Mouse (Mus musculus): ENCODE measurements around the gene Bpifa3. TPM values are rescaled to one million over a fixed set of nuclear protein-coding genes. Genes with fewer than 3 reads are reported as not detected.
"Not testable (repeated sequence)": the region's sequence is repeated elsewhere in the genome, so short reads cannot be mapped to it uniquely, and the experiment has no call there.

The Bpifa3 gene
- polyA plus RNA-seq, 1 experiment from 2014 or later = not detected

GRCm38 (mm10) chr2:154171621-154172020 is 41.5 kb downstream of the Bpifa3 start:
- Histone ChIP-seq H3K4me2 (ENCODE audit: low read length) (no peak overlapping the region), H3K4me1 (ENCODE audit: control insufficient read depth, insufficient read depth, low read depth, low read length) (no peaks in the 10 kb centered on the region), H3K4me3 (ENCODE audit: low read length) (no peak overlapping the region), H3K27me3 (replicated peaks; ENCODE audit: control insufficient read depth, insufficient read depth, low read length) (no peaks in the 10 kb centered on the region), H3K9me3 (ENCODE audit: control insufficient read depth, low read length) (no peaks in the 10 kb centered on the region), H3K36me3 (ENCODE audit: control insufficient read depth, insufficient read depth, low read length) (no peaks in the 10 kb centered on the region), H3K27ac (ENCODE audit: low read depth, low read length) (no peak overlapping the region), H3K9ac (ENCODE audit: low read depth, low read length) (no peak overlapping the region)
- no peak for ATAC-seq
- 78% methylated on average over 6 of the region's 6 CpGs for WGBS

DNA sequence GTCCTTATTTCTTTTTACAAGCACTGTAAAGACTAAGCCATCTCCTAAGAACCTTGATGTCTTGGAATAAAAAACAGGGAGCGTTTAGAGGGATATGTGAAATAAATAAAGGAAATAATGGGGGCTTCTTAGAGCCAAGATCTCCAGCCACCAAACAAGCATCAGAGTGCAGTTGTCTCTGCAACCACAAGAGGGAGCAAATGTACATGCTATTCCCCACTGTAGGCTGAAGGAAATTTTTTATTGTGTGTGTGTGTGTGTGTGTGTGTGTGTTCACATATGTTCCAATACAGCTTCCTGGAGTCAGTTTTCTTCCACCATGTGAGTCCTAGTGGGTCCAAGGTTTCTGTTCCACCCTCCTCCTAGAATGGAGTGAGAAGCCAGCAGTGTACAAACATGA is 43.2 kb downstream of the Bpifa3 start:
- no peaks in the 10 kb centered on the region for H3K27me3 ChIP-seq (replicated peaks; ENCODE audit: control insufficient read depth, insufficient read depth, low read length)
- H3K27ac ChIP-seq (ENCODE audit: low read depth, low read length) = no peak overlapping the region
- H3K36me3 ChIP-seq (ENCODE audit: control insufficient read depth, insufficient read depth, low read length) = no peaks in the 10 kb centered on the region
- no peak overlapping the region for H3K4me3 ChIP-seq (ENCODE audit: low read length)
- ATAC-seq = no peak
- H3K9me3 ChIP-seq (ENCODE audit: control insufficient read depth, low read length) = no peaks in the 10 kb centered on the region
- H3K4me2 ChIP-seq (ENCODE audit: low read length) = no peak overlapping the region
- no peaks in the 10 kb centered on the region for H3K4me1 ChIP-seq (ENCODE audit: control insufficient read depth, insufficient read depth, low read depth, low read length)
- WGBS = 52% methylated on average over 1 of the region's 1 CpGs
- H3K9ac ChIP-seq (ENCODE audit: low read depth, low read length) = no peak overlapping the region

- H3K4me2 ChIP-seq (ENCODE audit: low read length); H3K4me3 ChIP-seq (ENCODE audit: low read length); H3K4me1 ChIP-seq (ENCODE audit: control insufficient read depth, insufficient read depth, low read depth, low read length); H3K9me3 ChIP-seq (ENCODE audit: control insufficient read depth, low read length); H3K27ac ChIP-seq (ENCODE audit: low read depth, low read length); H3K9ac ChIP-seq (ENCODE audit: low read depth, low read length); ATAC-seq; H3K27me3 ChIP-seq (replicated peaks; ENCODE audit: control insufficient read depth, insufficient read depth, low read length); H3K36me3 ChIP-seq (ENCODE audit: control insufficient read depth, insufficient read depth, low read length): not testable (repeated sequence)
- 87% methylated on average over 7 of the region's 7 CpGs for WGBS
Observed at GRCm38 (mm10) chr2:154181900-154182299, 51.8 kb downstream of the Bpifa3 start.

DNA sequence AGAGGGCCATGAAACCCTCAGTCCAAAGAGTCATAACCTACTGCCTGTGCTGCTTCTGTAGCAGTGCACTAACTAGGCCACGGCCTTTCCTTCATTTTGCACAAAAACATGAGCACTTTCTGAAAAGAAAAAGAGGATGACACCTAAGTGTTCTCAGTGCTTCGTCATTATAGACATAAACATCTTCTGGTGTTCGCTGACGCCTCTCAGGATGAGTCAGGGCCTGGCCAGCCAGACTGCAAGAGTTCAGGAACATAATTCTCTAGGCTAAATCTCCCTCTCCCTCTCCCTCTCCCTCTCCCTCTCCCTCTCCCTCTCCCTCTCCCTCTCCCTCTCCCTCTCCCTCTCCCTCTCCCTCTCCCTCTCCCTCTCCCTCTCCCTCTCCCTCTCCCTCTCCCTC is 52.9 kb downstream of the Bpifa3 start:
- not testable (repeated sequence) for ATAC-seq; H3K4me3 ChIP-seq (ENCODE audit: low read length); H3K9ac ChIP-seq (ENCODE audit: low read depth, low read length); H3K4me2 ChIP-seq (ENCODE audit: low read length); H3K9me3 ChIP-seq (ENCODE audit: control insufficient read depth, low read length); H3K4me1 ChIP-seq (ENCODE audit: control insufficient read depth, insufficient read depth, low read depth, low read length); H3K36me3 ChIP-seq (ENCODE audit: control insufficient read depth, insufficient read depth, low read length); H3K27ac ChIP-seq (ENCODE audit: low read depth, low read length); H3K27me3 ChIP-seq (replicated peaks; ENCODE audit: control insufficient read depth, insufficient read depth, low read length)
- 84% methylated on average over 4 of the region's 4 CpGs for WGBS

DNA sequence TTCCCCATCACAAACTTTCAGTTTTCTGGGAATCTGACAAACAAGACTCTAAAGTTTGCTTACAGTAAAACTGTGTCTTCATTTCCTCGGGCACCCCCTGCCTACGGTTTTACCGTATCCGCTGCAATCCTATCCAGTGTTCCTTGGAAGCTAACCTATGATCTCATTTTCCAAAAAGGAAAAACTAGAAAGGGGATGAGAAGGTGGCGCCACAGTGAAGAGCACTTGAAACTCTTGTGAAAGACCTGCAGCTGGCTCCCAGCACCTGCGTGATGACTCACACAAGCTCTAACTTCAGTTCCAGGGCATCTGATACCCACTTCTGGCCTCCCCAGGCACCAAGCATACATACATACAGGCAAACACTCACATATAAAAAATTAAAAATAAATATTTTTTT is 55.2 kb downstream of the Bpifa3 start:
- WGBS = 87% methylated on average over 6 of the region's 6 CpGs
- H3K4me2 ChIP-seq (ENCODE audit: low read length) = no peak overlapping the region
- H3K27ac ChIP-seq (ENCODE audit: low read depth, low read length) = no peak overlapping the region
- H3K4me3 ChIP-seq (ENCODE audit: low read length) = no peak overlapping the region
- no peak for ATAC-seq
- no peaks in the 10 kb centered on the region for H3K9me3 ChIP-seq (ENCODE audit: control insufficient read depth, low read length)
- H3K27me3 ChIP-seq (replicated peaks; ENCODE audit: control insufficient read depth, insufficient read depth, low read length) = no peaks in the 10 kb centered on the region
- H3K9ac ChIP-seq (ENCODE audit: low read depth, low read length) = no peak overlapping the region
- H3K36me3 ChIP-seq (ENCODE audit: control insufficient read depth, insufficient read depth, low read length) = no peaks in the 10 kb centered on the region
- no peaks in the 10 kb centered on the region for H3K4me1 ChIP-seq (ENCODE audit: control insufficient read depth, insufficient read depth, low read depth, low read length)

DNA sequence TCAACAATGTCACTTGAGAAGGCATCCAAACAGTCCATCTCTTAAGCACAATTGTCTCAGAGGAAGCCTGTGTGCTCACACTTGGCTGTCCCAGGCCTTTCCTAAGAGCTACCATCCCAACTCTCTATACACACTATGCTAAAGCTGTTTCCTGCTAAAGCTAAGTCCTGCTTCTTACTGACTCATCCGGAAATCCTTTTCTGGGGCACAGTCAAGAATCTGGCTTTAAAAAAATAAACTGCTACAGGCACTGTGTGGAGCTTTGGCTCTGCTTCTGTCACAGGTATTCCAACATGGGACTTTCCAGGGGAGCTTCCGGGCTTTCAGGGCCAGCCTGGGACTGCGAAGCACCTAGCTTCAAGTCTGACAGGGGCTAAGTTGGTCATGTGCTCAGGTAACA is 55.6 kb downstream of the Bpifa3 start:
- H3K27me3 ChIP-seq (replicated peaks; ENCODE audit: control insufficient read depth, insufficient read depth, low read length) = no peaks in the 10 kb centered on the region
- H3K36me3 ChIP-seq (ENCODE audit: control insufficient read depth, insufficient read depth, low read length) = no peaks in the 10 kb centered on the region
- no peaks in the 10 kb centered on the region for H3K9me3 ChIP-seq (ENCODE audit: control insufficient read depth, low read length)
- no peak overlapping the region for H3K4me2 ChIP-seq (ENCODE audit: low read length)
- H3K27ac ChIP-seq (ENCODE audit: low read depth, low read length) = no peak overlapping the region
- H3K4me3 ChIP-seq (ENCODE audit: low read length) = no peak overlapping the region
- no peak overlapping the region for H3K9ac ChIP-seq (ENCODE audit: low read depth, low read length)
- no peaks in the 10 kb centered on the region for H3K4me1 ChIP-seq (ENCODE audit: control insufficient read depth, insufficient read depth, low read depth, low read length)
- no peak for ATAC-seq
- WGBS = 87% methylated on average over 3 of the region's 3 CpGs

GRCm38 (mm10) chr2:154187468-154187867 is 57.3 kb downstream of the Bpifa3 start:
- WGBS = 53% methylated on average over 5 of the region's 5 CpGs
- H3K36me3 ChIP-seq (ENCODE audit: control insufficient read depth, insufficient read depth, low read length) = no peaks in the 10 kb centered on the region
- ATAC-seq = no peak

More at GRCm38 (mm10) chr2:154187468-154187867, 57.3 kb downstream of the Bpifa3 start:
- Histone ChIP-seq H3K27me3 (replicated peaks; ENCODE audit: control insufficient read depth, insufficient read depth, low read length) (no peaks in the 10 kb centered on the region), H3K9me3 (ENCODE audit: control insufficient read depth, low read length) (no peaks in the 10 kb centered on the region), H3K4me2 (ENCODE audit: low read length) (no peak overlapping the region), H3K4me1 (ENCODE audit: control insufficient read depth, insufficient read depth, low read depth, low read length) (no peaks in the 10 kb centered on the region), H3K27ac (ENCODE audit: low read depth, low read length) (no peak overlapping the region), H3K9ac (ENCODE audit: low read depth, low read length) (no peak overlapping the region), H3K4me3 (ENCODE audit: low read length) (no peak overlapping the region)

Other genes starting within 250 kb of the Bpifa3 start
- not detected in 2 replicates for gene Bpifb6, start 229.9 kb upstream of the Bpifa3 start, polyA plus RNA-seq (2015; fragmentation: Nextera tagmentation; extraction: Ambion mirVana)
- gene Bpifb3, start 212.1 kb upstream of the Bpifa3 start, polyA plus RNA-seq (2015; fragmentation: Nextera tagmentation; extraction: Ambion mirVana) = 0.09 TPM in 1 of 2 replicates, not detected in the other
- not detected in 2 replicates for gene Bpifb4, start 192.1 kb upstream of the Bpifa3 start, polyA plus RNA-seq (2015; fragmentation: Nextera tagmentation; extraction: Ambion mirVana)
- gene Bpifa6, start 155.4 kb upstream of the Bpifa3 start, polyA plus RNA-seq (2015; fragmentation: Nextera tagmentation; extraction: Ambion mirVana) = not detected in 2 replicates
- not detected in 2 replicates for gene Bpifa2, start 122.1 kb upstream of the Bpifa3 start, polyA plus RNA-seq (2015; fragmentation: Nextera tagmentation; extraction: Ambion mirVana)
- 0.31 TPM in 1 of 2 replicates, not detected in the other for gene Bpifa1, start 12.5 kb downstream of the Bpifa3 start, polyA plus RNA-seq (2015; fragmentation: Nextera tagmentation; extraction: Ambion mirVana)
- not detected in 2 replicates for gene Bpifa5, start 32.3 kb downstream of the Bpifa3 start, polyA plus RNA-seq (2015; fragmentation: Nextera tagmentation; extraction: Ambion mirVana)
- 0.25 and 0.34 TPM in 2 replicates for gene Bpifb1, start 60.5 kb downstream of the Bpifa3 start, polyA plus RNA-seq (2015; fragmentation: Nextera tagmentation; extraction: Ambion mirVana)
- gene Bpifb5, start 93.4 kb downstream of the Bpifa3 start, polyA plus RNA-seq (2015; fragmentation: Nextera tagmentation; extraction: Ambion mirVana) = 0.37 and 0.43 TPM in 2 replicates
- gene Bpifb9a, start 127.5 kb downstream of the Bpifa3 start, polyA plus RNA-seq (2015; fragmentation: Nextera tagmentation; extraction: Ambion mirVana) = not detected in 2 replicates
- not detected in 2 replicates for gene Bpifb9b, start 176.9 kb downstream of the Bpifa3 start, polyA plus RNA-seq (2015; fragmentation: Nextera tagmentation; extraction: Ambion mirVana)
- gene Cdk5rap1, start 242.7 kb downstream of the Bpifa3 start, polyA plus RNA-seq (2015; fragmentation: Nextera tagmentation; extraction: Ambion mirVana) = 13.4 and 15.9 TPM in 2 replicates

Data from hindbrain, embryonic 16.5 days (tissue).